Mouse (Mus musculus): ENCODE measurements around the gene Mmp25. TPM values are rescaled to one million over a fixed set of nuclear protein-coding genes. Genes with fewer than 3 reads are reported as not detected.

Gene Mmp25
- total RNA-seq (2021), result under 1 TPM; 0.10 to 0.30 TPM

- DNase-seq, result no peak
Measured at GRCm38 (mm10) chr17:23644613-23645495, at the start of gene Mmp25. Mmp25 (minus strand) TSS chr17:23645277.

GRCm38 (mm10) chr17:23694491-23694890, 49.4 kb upstream of the Mmp25 start:
- no peak for DNase-seq

- no peak for DNase-seq
Measured at GRCm38 (mm10) chr17:23683856-23684672, 39.0 kb upstream of the Mmp25 start, which contains the start of gene Cldn9. Cldn9 (minus strand) TSS chr17:23684026.

GRCm38 (mm10) chr17:23683226-23683625, 38.1 kb upstream of the Mmp25 start:
- no peak for DNase-seq

- no peak for DNase-seq
Measured at GRCm38 (mm10) chr17:23682530-23682929, 37.5 kb upstream of the Mmp25 start.

GRCm38 (mm10) chr17:23682092-23682491, 37.0 kb upstream of the Mmp25 start:
- no peak for DNase-seq

GRCm38 (mm10) chr17:23681086-23681485, 36.0 kb upstream of the Mmp25 start:
- DNase-seq, result no peak

GRCm38 (mm10) chr17:23680336-23680735, 35.3 kb upstream of the Mmp25 start:
- no peak for DNase-seq

GRCm38 (mm10) chr17:23679127-23679835, 34.2 kb upstream of the Mmp25 start, which contains the start of gene Cldn6:
Cldn6 (plus strand) TSS chr17:23679249.
- DNase-seq, result no peak

- peak; percentile 80 to 83 for DNase-seq
Measured at GRCm38 (mm10) chr17:23677236-23677679, 32.2 kb upstream of the Mmp25 start, which contains the start of gene Tnfrsf12a. Tnfrsf12a (minus strand) TSS chr17:23677468.

- DNase-seq, result no peak
Measured at GRCm38 (mm10) chr17:23676473-23677031, 31.5 kb upstream of the Mmp25 start.

- DNase-seq, result peak in 1 of 2 experiments; percentile 27
Measured at GRCm38 (mm10) chr17:23675564-23676281, 30.6 kb upstream of the Mmp25 start.

- DNase-seq, result no peak
Measured at GRCm38 (mm10) chr17:23675127-23675526, 30.1 kb upstream of the Mmp25 start.

GRCm38 (mm10) chr17:23674271-23674952, 29.3 kb upstream of the Mmp25 start:
- no peak for DNase-seq

GRCm38 (mm10) chr17:23673424-23674073, 28.5 kb upstream of the Mmp25 start, which contains the start of the genes Hcfc1r1 and Thoc6:
Hcfc1r1 (plus strand) TSS chr17:23673596.
Thoc6 (minus strand) TSS chr17:23673882.
- peak; percentile 94 to 96 for DNase-seq

GRCm38 (mm10) chr17:23672761-23673160, 27.7 kb upstream of the Mmp25 start:
- DNase-seq, result no peak

- DNase-seq, result no peak
Measured at GRCm38 (mm10) chr17:23671519-23671918, 26.4 kb upstream of the Mmp25 start.

GRCm38 (mm10) chr17:23670516-23671074, 25.5 kb upstream of the Mmp25 start:
- no peak for DNase-seq

- no peak for DNase-seq
Measured at GRCm38 (mm10) chr17:23665511-23665910, 20.4 kb upstream of the Mmp25 start.

All from layer of hippocampus, postnatal 36 days (tissue).